In the genomic region with DNA sequence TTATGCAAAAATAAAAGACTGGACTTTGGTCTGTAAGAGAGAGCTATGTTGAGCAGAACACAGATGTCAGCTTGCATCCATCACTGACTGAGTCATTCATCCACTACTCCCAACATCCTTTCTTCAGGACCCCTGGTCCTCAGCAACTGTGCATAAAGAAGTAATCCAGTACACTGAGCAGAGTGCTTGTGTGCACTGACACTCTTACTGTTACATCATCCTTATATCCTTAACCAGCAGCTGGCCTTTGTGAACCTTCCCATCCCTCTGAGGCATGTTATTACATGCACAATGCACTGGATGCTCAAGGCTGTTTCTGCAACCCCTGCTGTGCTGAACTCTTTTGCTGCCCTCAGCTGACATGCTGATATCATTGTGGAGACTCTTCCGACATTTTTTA, we compare ENCODE assay signal across 27 mouse cellular contexts.
A peak's percentile ranks its signal among the peaks of the same experiment; 100 is the strongest.
DNase-seq lines count a peak whose midpoint lies in the region; ATAC-seq lines count a peak whose summit lies in the region.
"Had no signal": no experiment of that assay in that cellular context is flagged by ENCODE, and none has a peak within 500 bp of the region (broad histone marks: within the 10 kb centered on the region; RNA-seq: fewer than 3 reads in every experiment).

No protein-coding gene starts in this region.

- H3K4me1 ChIP-seq in embryonic facial prominence, embryonic 14.5 days (ENCODE audit: control insufficient read depth, insufficient read depth, low read length), result no peaks in the 10 kb centered on the region
- H3K4me1 ChIP-seq in embryonic facial prominence, embryonic 10.5 days, result no peaks in the 10 kb centered on the region
- H3K4me1 ChIP-seq in midbrain, embryonic 12.5 days, result no peaks in the 10 kb centered on the region
- H3K4me1 ChIP-seq in midbrain, embryonic 16.5 days (ENCODE audit: control insufficient read depth, insufficient read depth, low read length), result 0 out of 2 replicates have a peak, but pooled peaks cover 2% of the 10 kb centered on the region
- H3K4me1 ChIP-seq in midbrain, embryonic 14.5 days (ENCODE audit: control insufficient read depth, insufficient read depth, low read length), result 0 out of 2 replicates have a peak, but pooled peaks cover 4% of the 10 kb centered on the region
- H3K4me1 ChIP-seq: forebrain, embryonic 15.5 days; limb, embryonic 13.5 days; lung, embryonic 15.5 days; stomach, embryonic 15.5 days had no signal

- H3K36me3 ChIP-seq in embryonic facial prominence, embryonic 14.5 days (ENCODE audit: control insufficient read depth, insufficient read depth, low read length), result no peaks in the 10 kb centered on the region
- no peaks in the 10 kb centered on the region for H3K36me3 ChIP-seq in embryonic facial prominence, embryonic 10.5 days (replicated peaks)
- H3K36me3 ChIP-seq in midbrain, embryonic 12.5 days, result no peaks in the 10 kb centered on the region
- no peaks in the 10 kb centered on the region for H3K36me3 ChIP-seq in midbrain, embryonic 16.5 days (ENCODE audit: control insufficient read depth, insufficient read depth, low read length)
- no peaks in the 10 kb centered on the region for H3K36me3 ChIP-seq in midbrain, embryonic 14.5 days (ENCODE audit: control insufficient read depth, insufficient read depth, low read length)
- H3K36me3 ChIP-seq: forebrain, embryonic 15.5 days; G1E; hindbrain, embryonic 15.5 days; limb, embryonic 13.5 days; lung, embryonic 15.5 days; stomach, embryonic 15.5 days had no signal

- H3K4me3 ChIP-seq in embryonic facial prominence, embryonic 14.5 days (ENCODE audit: low read depth, low read length), result no peak overlapping the region
- no peak overlapping the region for H3K4me3 ChIP-seq in embryonic facial prominence, embryonic 10.5 days
- no peak overlapping the region for H3K4me3 ChIP-seq in midbrain, embryonic 12.5 days
- no peak overlapping the region for H3K4me3 ChIP-seq in midbrain, embryonic 16.5 days (ENCODE audit: low read depth, low read length)
- no peak overlapping the region for H3K4me3 ChIP-seq in midbrain, embryonic 14.5 days (replicated peaks; ENCODE audit: low read depth, low read length)
- H3K4me3 ChIP-seq: forebrain, embryonic 15.5 days; gastrocnemius, adult 2 months; hindbrain, embryonic 15.5 days; layer of hippocampus, adult 2 months; left cerebral cortex, adult 2 months; limb, embryonic 13.5 days; lung, embryonic 15.5 days; stomach, embryonic 15.5 days had no signal

- no peaks in the 10 kb centered on the region for H3K27me3 ChIP-seq in embryonic facial prominence, embryonic 14.5 days (replicated peaks; ENCODE audit: control insufficient read depth, insufficient read depth, low read length)
- no peaks in the 10 kb centered on the region for H3K27me3 ChIP-seq in embryonic facial prominence, embryonic 10.5 days (replicated peaks; ENCODE audit: low read depth, poor library complexity, severe bottlenecking)
- no peaks in the 10 kb centered on the region for H3K27me3 ChIP-seq in midbrain, embryonic 12.5 days
- H3K27me3 ChIP-seq in midbrain, embryonic 16.5 days (ENCODE audit: control insufficient read depth, insufficient read depth, low read depth, low read length), result no peaks in the 10 kb centered on the region
- H3K27me3 ChIP-seq in midbrain, embryonic 14.5 days (ENCODE audit: control insufficient read depth, insufficient read depth, low read length), result no peaks in the 10 kb centered on the region
- H3K27me3 ChIP-seq: forebrain, embryonic 15.5 days; hindbrain, embryonic 15.5 days; limb, embryonic 13.5 days; lung, embryonic 15.5 days; stomach, embryonic 15.5 days had no signal

- DNase-seq in embryonic facial prominence, embryonic 14.5 days (ENCODE audit: low spot score), result peak; percentile 17
- no peak for DNase-seq in embryonic facial prominence, embryonic 10.5 days (ENCODE audit: low spot score)
- DNase-seq in midbrain, embryonic 14.5 days, result peak; percentile 46
- peak; percentile 67 for DNase-seq in retina, postnatal 1 day
- no peak for DNase-seq in adipocyte (ENCODE audit: low spot score)
- DNase-seq: adrenal gland, postnatal 10 days; cerebellum, adult 11 months; cerebellum, adult 9-10 months; gastrocnemius, adult 2 months; gastrocnemius, postnatal 36 days; heart, adult 18-20 months; heart, postnatal 36 days; kidney, adult 18-20 months; kidney, postnatal 36 days; right cerebral cortex, postnatal 25 days had no signal

- 81% methylated on average over 1 of the region's 1 CpGs for WGBS in embryonic facial prominence, embryonic 14.5 days
- 82% methylated on average over 1 of the region's 1 CpGs for WGBS in embryonic facial prominence, embryonic 10.5 days
- 53% methylated on average over 1 of the region's 1 CpGs for WGBS in midbrain, embryonic 12.5 days
- WGBS in midbrain, embryonic 16.5 days, result 47% methylated on average over 1 of the region's 1 CpGs
- 45% methylated on average over 1 of the region's 1 CpGs for WGBS in midbrain, embryonic 14.5 days

- no peak overlapping the region for H3K9ac ChIP-seq in embryonic facial prominence, embryonic 14.5 days (ENCODE audit: low read depth, low read length)
- no peak overlapping the region for H3K9ac ChIP-seq in midbrain, embryonic 12.5 days (replicated peaks)
- H3K9ac ChIP-seq in midbrain, embryonic 16.5 days (ENCODE audit: low read depth, low read length), result no peak overlapping the region
- no peak overlapping the region for H3K9ac ChIP-seq in midbrain, embryonic 14.5 days (replicated peaks; ENCODE audit: low read length)
- H3K9ac ChIP-seq: forebrain, embryonic 15.5 days; hindbrain, embryonic 15.5 days; limb, embryonic 13.5 days; lung, embryonic 15.5 days; stomach, embryonic 15.5 days had no signal

- no peak for ATAC-seq in embryonic facial prominence, embryonic 14.5 days (ENCODE audit: low read depth)
- peak; percentile 54; the same call in 1 of the 2 replicates for ATAC-seq in midbrain, embryonic 12.5 days (ENCODE audit: low FRiP score, low read depth)
- no peak for ATAC-seq in midbrain, embryonic 16.5 days
- no peak; the same call in 1 of the 2 replicates for ATAC-seq in midbrain, embryonic 14.5 days (ENCODE audit: low FRiP score, low TSS enrichment)
- ATAC-seq: forebrain, embryonic 15.5 days had no signal

- no peaks in the 10 kb centered on the region for H3K9me3 ChIP-seq in embryonic facial prominence, embryonic 14.5 days (ENCODE audit: control insufficient read depth, low read length)
- H3K9me3 ChIP-seq in embryonic facial prominence, embryonic 10.5 days, result no peaks in the 10 kb centered on the region
- no peaks in the 10 kb centered on the region for H3K9me3 ChIP-seq in midbrain, embryonic 12.5 days
- no peaks in the 10 kb centered on the region for H3K9me3 ChIP-seq in midbrain, embryonic 16.5 days (replicated peaks; ENCODE audit: control insufficient read depth, low read length, poor library complexity, severe bottlenecking)
- no peaks in the 10 kb centered on the region for H3K9me3 ChIP-seq in midbrain, embryonic 14.5 days (ENCODE audit: control insufficient read depth, low read length)
- H3K9me3 ChIP-seq: forebrain, embryonic 15.5 days; G1E; hindbrain, embryonic 15.5 days; limb, embryonic 13.5 days; lung, embryonic 15.5 days; stomach, embryonic 15.5 days had no signal

- H3K4me2 ChIP-seq in embryonic facial prominence, embryonic 14.5 days (ENCODE audit: low read depth, low read length), result no peak overlapping the region
- H3K4me2 ChIP-seq in midbrain, embryonic 12.5 days (replicated peaks), result no peak overlapping the region
- H3K4me2 ChIP-seq in midbrain, embryonic 16.5 days (ENCODE audit: low read length), result no peak overlapping the region
- no peak overlapping the region for H3K4me2 ChIP-seq in midbrain, embryonic 14.5 days (ENCODE audit: low read length)
- H3K4me2 ChIP-seq: forebrain, embryonic 15.5 days; heart, embryonic 11.5 days; hindbrain, embryonic 15.5 days; limb, embryonic 13.5 days; liver, embryonic 11.5 days; lung, embryonic 15.5 days; stomach, embryonic 15.5 days had no signal

- H3K27ac ChIP-seq in embryonic facial prominence, embryonic 14.5 days (replicated peaks; ENCODE audit: low read depth, low read length), result no peak overlapping the region
- no peak overlapping the region for H3K27ac ChIP-seq in embryonic facial prominence, embryonic 10.5 days (replicated peaks)
- no peak overlapping the region for H3K27ac ChIP-seq in midbrain, embryonic 12.5 days (replicated peaks)
- no peak overlapping the region for H3K27ac ChIP-seq in midbrain, embryonic 16.5 days (ENCODE audit: low read length)
- no peak overlapping the region for H3K27ac ChIP-seq in midbrain, embryonic 14.5 days (replicated peaks; ENCODE audit: low read depth, low read length)
- H3K27ac ChIP-seq: forebrain, embryonic 15.5 days; gastrocnemius, adult 2 months; hindbrain, embryonic 15.5 days; layer of hippocampus, adult 2 months; left cerebral cortex, adult 2 months; limb, embryonic 13.5 days; lung, embryonic 15.5 days; stomach, embryonic 15.5 days had no signal

Comparison
In these comparisons a context has a peak if more than half of its experiments do, and no peak if none do; other contexts are left out.
1. DNase-seq: peak in embryonic facial prominence, embryonic 14.5 days (single experiment), midbrain, embryonic 14.5 days (single experiment) and retina, postnatal 1 day (single experiment); none in embryonic facial prominence, embryonic 10.5 days (single experiment) and adipocyte (single experiment).